Mouse (Mus musculus) embryonic fibroblast, embryonic 13.5 days (primary cell): ENCODE results near the gene B4gat1.

Experiments used
- CTCF ChIP-seq: IDR thresholded peaks from 2 replicates; pipeline ENCODE4 v1.5.1; 2011; ENCODE audit warnings: mild to moderate bottlenecking, control low read depth, low read length, moderate library complexity, borderline replicate concordance; ENCODE audit not compliant: insufficient read depth
- POLR2A ChIP-seq: IDR thresholded peaks from 2 replicates; pipeline ENCODE4 v1.6.1; 2011; ENCODE audit warnings: low read depth, mild to moderate bottlenecking, control low read depth, low read length, moderate library complexity

DNA sequence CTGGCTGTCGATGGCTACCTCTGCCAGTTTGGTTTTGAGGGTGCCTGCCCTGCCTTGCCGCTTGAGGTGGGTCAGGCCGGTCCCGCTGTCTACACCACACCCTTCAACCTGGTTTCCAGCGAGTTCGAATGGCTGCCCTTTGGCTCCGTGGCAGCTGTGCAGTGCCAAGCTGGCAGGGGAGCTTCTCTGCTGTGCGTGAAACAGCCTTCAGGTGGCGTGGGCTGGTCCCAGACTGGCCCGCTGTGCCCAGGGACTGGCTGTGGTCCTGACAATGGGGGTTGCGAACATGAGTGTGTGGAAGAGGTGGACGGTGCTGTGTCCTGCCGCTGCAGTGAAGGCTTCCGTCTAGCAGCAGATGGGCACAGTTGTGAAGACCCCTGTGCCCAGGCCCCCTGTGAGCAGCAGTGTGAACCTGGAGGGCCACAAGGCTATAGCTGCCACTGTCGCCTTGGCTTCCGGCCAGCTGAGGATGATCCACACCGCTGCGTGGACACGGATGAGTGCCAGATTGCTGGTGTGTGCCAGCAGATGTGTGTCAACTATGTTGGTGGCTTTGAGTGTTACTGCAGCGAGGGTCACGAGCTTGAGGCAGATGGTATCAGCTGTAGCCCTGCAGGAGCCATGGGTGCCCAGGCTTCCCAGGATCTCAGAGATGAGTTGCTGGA lies 30.1 kb downstream of the B4gat1 start:
- TF ChIP-seq CTCF (no peak), POLR2A (peak; percentile 51)
